Mouse (Mus musculus): Measurements from ENCODE around the gene Gm21704.
"Not testable (repeated sequence)": the region's sequence is repeated elsewhere in the genome, so short reads cannot be mapped to it uniquely, and the experiment has no call there.

Gene Gm21704

GRCm38 (mm10) chrY:3410067-3410466 is at the start of gene Gm21704, which contains the start of gene Gm21708:
Gene Gm21704 (minus strand): TSS chrY:3410167.
Gene Gm21708 (minus strand): TSS chrY:3410167.
- DNase-seq (ENCODE audit: low spot score in 2 of 2): not testable (repeated sequence)

GRCm38 (mm10) chrY:3345229-3345628 is 64.7 kb downstream of the Gm21704 start, which contains the start of gene Gm21693:
Gene Gm21693 (minus strand): TSS chrY:3345329.
- DNase-seq (ENCODE audit: low spot score in 2 of 2): not testable (repeated sequence)

- DNase-seq (ENCODE audit: low spot score in 2 of 2): peak; percentile 5 to 10
Observed at GRCm38 (mm10) chrY:3340661-3341060, 69.3 kb downstream of the Gm21704 start.

Measured in natural killer cell, adult 2 months (primary cell).